Mouse (Mus musculus) liver, embryonic 14.5 days (tissue): ENCODE data around the gene Tspan11. TPM values are rescaled to one million over a fixed set of nuclear protein-coding genes. Genes with fewer than 3 reads are reported as not detected.

Source experiments
- ATAC-seq: fragments of 200-750 bp; cut with Nextera tagmentation; 2 replicates; pipeline ENCODE4 v1.8.0; 2017; ENCODE audit warnings: moderate number of reproducible peaks, mild to moderate bottlenecking, moderate library complexity; ENCODE audit not compliant: insufficient read depth
- DNase-seq, 3 experiments: peaks; one replicate each; pipeline ENCODE4 v3.0.0-alpha.2; 2012 to 2013; ENCODE audit warnings: low read depth in 3 of 3, low spot score in 3 of 3
- H3K27ac ChIP-seq: fragments of 300-500 bp; sonication (generic); 2 replicates; pipeline ENCODE4 v1.5.1; 2014; ENCODE audit warnings: moderate library complexity, mild to moderate bottlenecking, control low read depth, inconsistent platforms
- H3K27me3 ChIP-seq: fragments of 300-500 bp; sonication (generic); 2 replicates; pipeline ENCODE4 v1.6.1; 2014; ENCODE audit warnings: mild to moderate bottlenecking, low read length, moderate library complexity; ENCODE audit not compliant: control insufficient read depth, insufficient read depth
- H3K36me3 ChIP-seq: fragments of 300-500 bp; sonication (generic); replicated peaks from 2 replicates; pipeline ENCODE4 v1.6.1; 2014; ENCODE audit warnings: low read depth; ENCODE audit not compliant: control insufficient read depth, insufficient read depth
- H3K4me1 ChIP-seq, 2 experiments: fragments of 200-500 bp in 1 of 2; fragments of 300-500 bp in 1 of 2; sonication (generic) in 1 of 2; replicated peaks; 2 replicates each; pipeline ENCODE4 v1.6.1; 2012 to 2014; ENCODE audit warnings: antibody characterized with exemption in 1 of 2, inconsistent platforms in 1 of 2, low read length in 1 of 2; ENCODE audit not compliant: control insufficient read depth in 2 of 2, insufficient read depth in 2 of 2
- H3K4me2 ChIP-seq: fragments of 300-500 bp; sonication (generic); 2 replicates; pipeline ENCODE4 v1.6.1; 2014; ENCODE audit warnings: low read depth, mild to moderate bottlenecking, control low read depth, moderate library complexity
- H3K4me3 ChIP-seq, 2 experiments: fragments of 200-500 bp in 1 of 2; fragments of 300-500 bp in 1 of 2; sonication (generic) in 1 of 2; 2 replicates each; pipeline ENCODE4 v1.5.1; 2012 to 2014; ENCODE audit warnings: low read depth in 2 of 2, low read length in 2 of 2, mild to moderate bottlenecking in 2 of 2, control low read depth in 1 of 2, inconsistent platforms in 1 of 2, moderate library complexity in 1 of 2; ENCODE audit not compliant: insufficient read depth in 1 of 2
- H3K9ac ChIP-seq: fragments of 300-500 bp; sonication (generic); replicated peaks from 2 replicates; pipeline ENCODE4 v1.6.1; 2014; ENCODE audit warnings: mild to moderate bottlenecking, control low read depth, moderate library complexity
- H3K9me3 ChIP-seq: fragments of 300-500 bp; sonication (generic); 2 replicates; pipeline ENCODE4 v1.6.1; 2016; ENCODE audit warnings: low read length, mixed read lengths; ENCODE audit not compliant: control insufficient read depth
- CTCF ChIP-seq: IDR thresholded peaks from 2 replicates; pipeline ENCODE4 v1.5.1; 2016; ENCODE audit warnings: antibody characterized with exemption, low read depth, control low read depth
- EP300 ChIP-seq: IDR thresholded peaks from 2 replicates; pipeline ENCODE4 v1.6.1; 2016; ENCODE audit warnings: antibody characterized with exemption, low read depth
- WGBS: fragments of 180-500 bp; shearing (Covaris S2); extraction: QIAGEN DNeasy Blood & Tissue Kit; methylation state at CpG from one replicate; pipeline ENCODE4 v1.1.7; 2014; ENCODE audit not compliant: insufficient replicate concordance; 5-methylcytosine and 5-hydroxymethylcytosine counted together
- polyA plus RNA-seq, 2 experiments: library from polyadenylated mRNA; depleted of rRNA in 1 of 2; stranded (reverse) in 1 of 2; unstranded in 1 of 2; fragments of >200 nt; fragmentation: Nextera tagmentation in 1 of 2; extraction: Ambion mirVana in 1 of 2; gene quantifications; 2 replicates each; pipeline versions ENCODE4 v1.2.1 to v1.2.3; 2012 to 2014

The Tspan11 gene
- polyA plus RNA-seq (2012; rRNA removed): 0.07 and 0.08 TPM in 2 replicates
- 0.11 and 0.23 TPM in 2 replicates for polyA plus RNA-seq (2014; fragmentation: Nextera tagmentation; extraction: Ambion mirVana)

DNA sequence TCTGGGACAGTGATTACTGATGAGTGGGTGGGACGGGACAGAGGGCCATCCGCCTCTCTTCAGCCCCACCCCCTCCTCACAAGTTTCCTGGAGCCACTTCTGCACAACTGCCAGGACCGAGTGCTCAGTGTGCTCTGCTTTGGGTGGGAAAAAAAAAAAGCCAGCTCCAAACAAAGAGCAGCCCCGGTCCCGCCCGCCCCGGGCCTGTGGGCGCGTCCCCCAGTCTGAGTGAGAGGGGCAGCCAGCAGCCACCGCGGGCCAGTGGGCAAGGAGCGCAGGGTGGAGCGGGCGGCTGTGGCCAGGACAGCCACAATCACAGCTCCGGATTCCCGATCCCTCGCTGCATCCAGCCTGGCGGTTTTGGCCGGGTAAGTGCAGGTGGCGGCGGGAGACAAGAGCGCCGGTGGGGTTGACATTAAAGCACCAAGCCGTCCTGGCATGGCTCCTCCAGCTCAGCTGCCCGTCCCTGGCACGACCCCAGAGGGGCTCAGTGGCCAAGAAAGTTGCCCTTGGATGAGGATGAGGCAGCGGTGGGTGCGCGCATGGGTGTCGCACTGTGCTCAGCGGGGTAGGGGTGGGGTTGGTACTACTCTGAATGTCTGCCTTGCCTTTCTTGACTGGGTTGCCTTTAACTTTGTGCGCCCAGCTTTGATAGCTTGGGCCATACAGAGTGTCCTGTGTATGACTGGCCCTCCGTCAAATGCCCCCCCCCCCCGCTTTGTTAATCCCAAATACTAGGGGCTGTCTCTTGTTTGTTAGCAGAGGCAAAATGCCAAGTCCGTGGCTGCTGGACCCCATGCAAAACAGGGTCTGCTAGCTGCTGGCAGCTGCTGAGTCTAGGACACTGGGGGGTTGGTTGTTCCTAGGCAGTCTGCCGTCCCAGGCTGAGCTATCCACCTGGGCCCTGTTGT is at the start of gene Tspan11:
Gene Tspan11, plus strand, starts transcription at position 79 of the 911 bp plus-strand sequence.
- Histone ChIP-seq H3K4me1 (no peaks in the 10 kb centered on the region), H3K4me3 (no peak within 1 kb of the TSS), H3K27ac (no peak within 1 kb of the TSS), H3K4me2 (peak within 1 kb of the TSS; percentile 33; the same call in 1 of the 2 replicates), H3K9me3 (no peaks in the 10 kb centered on the region), H3K27me3 (peaks cover 11% of the 10 kb centered on the region), H3K36me3 (no peaks in the 10 kb centered on the region), H3K9ac (no peak within 1 kb of the TSS)
- WGBS: 6% methylated on average over 36 of the region's 36 CpGs
- DNase-seq (no peak), ATAC-seq (no peak)
- TF ChIP-seq EP300: no peak
- no peak for TF ChIP-seq CTCF

DNA sequence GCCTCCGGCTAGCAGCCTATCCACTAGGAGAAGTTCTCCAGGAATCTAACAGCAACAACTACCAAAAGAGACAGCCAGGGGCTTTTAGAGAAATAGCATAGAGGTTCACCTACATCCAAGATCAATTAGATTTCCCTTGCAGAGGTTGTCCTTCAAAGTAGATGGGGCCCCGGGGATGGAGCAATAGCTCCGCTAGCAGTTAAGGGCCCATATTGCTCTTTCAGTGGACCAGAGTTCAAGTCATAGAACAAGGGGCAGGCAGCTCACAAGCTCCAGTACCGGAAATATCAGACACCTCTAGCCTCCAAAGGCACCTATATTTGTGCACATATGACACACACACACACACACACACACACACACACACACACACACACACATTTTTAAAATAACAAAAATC is 49.5 kb upstream of the Tspan11 start:
- Histone ChIP-seq H3K27ac (no peak overlapping the region), H3K4me1 (no peaks in the 10 kb centered on the region), H3K4me2 (no peak overlapping the region), H3K9me3 (no peaks in the 10 kb centered on the region), H3K4me3 (no peak overlapping the region), H3K36me3 (no peaks in the 10 kb centered on the region), H3K9ac (no peak overlapping the region), H3K27me3 (no peaks in the 10 kb centered on the region)
- no peak for DNase-seq
- no peak for TF ChIP-seq CTCF
- TF ChIP-seq EP300: no peak
- no peak for ATAC-seq
- 69% methylated on average over 4 of the region's 4 CpGs for WGBS

DNA sequence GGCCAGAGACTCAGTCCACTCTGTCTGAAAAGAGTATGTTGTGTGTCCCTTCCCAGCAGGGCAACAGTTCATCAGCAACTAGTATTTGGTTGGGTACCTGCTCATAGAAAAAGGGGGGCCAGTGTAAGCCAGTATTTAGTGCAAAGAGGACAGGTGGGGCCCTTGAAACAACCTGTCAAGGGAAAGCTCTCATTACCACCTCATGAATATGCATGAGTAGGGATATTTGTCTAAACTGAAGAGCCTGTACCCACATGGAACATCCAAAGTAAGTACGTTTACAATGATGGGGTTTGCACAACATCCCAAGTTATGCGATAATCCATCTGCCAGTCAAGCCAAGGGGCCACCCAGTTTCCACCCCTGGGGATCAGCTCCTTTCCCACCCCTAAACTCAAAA is 47.9 kb upstream of the Tspan11 start:
- 52% methylated on average over 2 of the region's 2 CpGs for WGBS

DNA sequence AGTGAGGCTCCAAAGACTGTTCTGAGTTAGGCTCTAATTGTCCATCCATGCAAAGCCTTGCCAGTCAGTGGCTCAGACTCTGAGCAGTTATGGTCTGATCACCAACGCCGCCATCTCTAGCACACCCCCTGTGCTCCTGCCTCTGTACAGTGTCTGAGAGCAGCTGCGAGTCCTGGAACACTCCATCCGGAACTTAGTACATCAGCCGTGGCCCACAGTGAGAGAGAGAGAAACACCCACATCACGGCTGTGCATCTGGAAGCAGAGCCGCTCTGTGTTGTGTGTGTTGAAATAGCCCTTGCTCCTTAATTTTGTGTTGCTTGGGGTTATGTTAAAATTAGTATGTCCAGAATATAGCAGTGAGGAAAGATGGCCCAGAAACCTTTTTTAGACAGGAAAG is 47.2 kb upstream of the Tspan11 start:
- no peak overlapping the region for H3K4me2 ChIP-seq
- TF ChIP-seq EP300 (no peak), CTCF (no peak)
- no peak overlapping the region for H3K9ac ChIP-seq
- no peaks in the 10 kb centered on the region for H3K36me3 ChIP-seq
- H3K9me3 ChIP-seq: no peaks in the 10 kb centered on the region
- no peak overlapping the region for H3K27ac ChIP-seq
- ATAC-seq (no peak), DNase-seq (no peak)
- H3K27me3 ChIP-seq: no peaks in the 10 kb centered on the region
- no peak overlapping the region for H3K4me3 ChIP-seq
- H3K4me1 ChIP-seq: no peaks in the 10 kb centered on the region
- 68% methylated on average over 7 of the region's 7 CpGs for WGBS

More for the DNA sequence above, 47.9 kb upstream of the Tspan11 start:
- TF ChIP-seq CTCF: no peak
- no peak for TF ChIP-seq EP300
- H3K9me3 ChIP-seq: no peaks in the 10 kb centered on the region
- H3K27me3 ChIP-seq: no peaks in the 10 kb centered on the region
- H3K4me3 ChIP-seq: no peak overlapping the region
- no peak overlapping the region for H3K9ac ChIP-seq
- ATAC-seq: no peak
- H3K4me1 ChIP-seq: no peaks in the 10 kb centered on the region
- no peak overlapping the region for H3K27ac ChIP-seq
- no peaks in the 10 kb centered on the region for H3K36me3 ChIP-seq
- H3K4me2 ChIP-seq: no peak overlapping the region
- DNase-seq: no peak

DNA sequence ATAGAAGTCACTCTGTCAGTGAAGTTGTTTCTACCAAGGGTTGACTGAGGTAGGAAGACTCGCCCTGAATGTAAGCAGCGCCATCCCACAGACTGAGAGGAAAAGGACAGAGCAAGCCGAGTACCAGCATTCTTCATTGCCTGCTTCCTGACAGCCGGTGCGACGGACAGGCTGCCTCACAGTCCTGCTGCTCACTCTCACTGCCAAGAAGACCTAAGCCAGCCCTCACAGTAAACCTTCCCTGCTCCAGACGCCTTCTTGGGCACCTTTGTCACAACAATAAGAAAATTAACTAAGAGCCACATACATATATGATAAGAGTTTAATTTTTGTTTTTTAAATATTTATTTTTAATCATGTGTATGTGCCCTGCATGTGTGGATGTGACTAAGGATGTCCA is 46.1 kb upstream of the Tspan11 start:
- DNase-seq: no peak
- no peaks in the 10 kb centered on the region for H3K36me3 ChIP-seq
- TF ChIP-seq EP300 (no peak), CTCF (no peak)
- H3K4me1 ChIP-seq: no peaks in the 10 kb centered on the region
- ATAC-seq: no peak
- no peak overlapping the region for H3K4me2 ChIP-seq
- no peak overlapping the region for H3K9ac ChIP-seq
- no peaks in the 10 kb centered on the region for H3K27me3 ChIP-seq
- no peak overlapping the region for H3K4me3 ChIP-seq
- no peaks in the 10 kb centered on the region for H3K9me3 ChIP-seq
- 46% methylated on average over 7 of the region's 7 CpGs for WGBS
- no peak overlapping the region for H3K27ac ChIP-seq
